Mouse (Mus musculus) CH12.LX (cell line): ENCODE results near the gene Rab4a.

Experiments
- CHD1 ChIP-seq: IDR thresholded peaks from 2 replicates; pipeline ENCODE4 v1.6.1; 2012; ENCODE audit warnings: low read depth, low read length, improper control_type of control experiment, inconsistent platforms
- CTCF ChIP-seq, 2 experiments: IDR thresholded peaks in 1 of 2; conservative IDR thresholded peaks in 1 of 2; 2 replicates each; pipeline ENCODE4 v1.5.1; 2011 to 2012; ENCODE audit warnings: low read depth in 2 of 2, low read length in 2 of 2, improper control_type of control experiment in 1 of 2, inconsistent platforms in 1 of 2, mild to moderate bottlenecking in 1 of 2, moderate library complexity in 1 of 2
- EP300 ChIP-seq: IDR thresholded peaks from 2 replicates; pipeline ENCODE4 v1.6.1; 2011; ENCODE audit warnings: low read length, improper control_type of control experiment
- MAX ChIP-seq: IDR thresholded peaks from 2 replicates; pipeline ENCODE4 v1.6.1; 2011; ENCODE audit warnings: low read length, improper control_type of control experiment
- MXI1 ChIP-seq: IDR thresholded peaks from 2 replicates; pipeline ENCODE4 v1.6.1; 2011; ENCODE audit warnings: mild to moderate bottlenecking, low read depth, low read length, improper control_type of control experiment
- NELFE ChIP-seq: IDR thresholded peaks from 2 replicates; pipeline ENCODE4 v1.6.1; 2011; ENCODE audit warnings: low read depth, low read length, improper control_type of control experiment
- POLR2A ChIP-seq: IDR thresholded peaks from 2 replicates; pipeline ENCODE4 v1.6.1; 2011; ENCODE audit warnings: low read depth, mild to moderate bottlenecking, improper control_type of control experiment, low read length
- ZC3H11A ChIP-seq: IDR thresholded peaks from 2 replicates; pipeline ENCODE4 v1.6.1; 2012; ENCODE audit warnings: low read depth, mild to moderate bottlenecking, inconsistent platforms, low read length, improper control_type of control experiment

- TF ChIP-seq ZC3H11A (no peak), MXI1 (no peak), CTCF (conservative IDR thresholded peaks at IDR 0.05 in 1 of 2, IDR thresholded peaks at IDR 0.05 in 1 of 2; ENCODE audit: low read depth in 2 of 2, low read length in 2 of 2) (no peak), MAX (no peak), EP300 (no peak), NELFE (no peak), POLR2A (no peak), CHD1 (no peak)
Observed at GRCm38 (mm10) chr8:123845991-123846390, 40.2 kb downstream of the Rab4a start.
